Mouse (Mus musculus) embryonic facial prominence, embryonic 15.5 days (tissue): Measurements from ENCODE around the gene Lgr6. TPM values are rescaled to one million over a fixed set of nuclear protein-coding genes. Genes with fewer than 3 reads are reported as not detected.

ENCODE experiments used
- ATAC-seq: fragments of 200-750 bp; cut with Nextera tagmentation; 2 replicates; pipeline ENCODE4 v1.8.0; 2017; ENCODE audit warnings: low read depth, moderate TSS enrichment; ENCODE audit not compliant: insufficient number of reproducible peaks, low FRiP score, low TSS enrichment
- H3K27ac ChIP-seq: fragments of 300-500 bp; sonication (generic); replicated peaks from 2 replicates; pipeline ENCODE4 v1.5.1; 2015; ENCODE audit warnings: mild to moderate bottlenecking, inconsistent platforms
- H3K27me3 ChIP-seq: fragments of 300-500 bp; sonication (generic); 2 replicates; pipeline ENCODE4 v1.6.1; 2015; ENCODE audit warnings: inconsistent platforms
- H3K36me3 ChIP-seq: fragments of 300-500 bp; sonication (generic); 2 replicates; pipeline ENCODE4 v1.6.1; 2015; ENCODE audit warnings: mild to moderate bottlenecking, inconsistent platforms
- H3K4me1 ChIP-seq: fragments of 300-500 bp; sonication (generic); 2 replicates; pipeline ENCODE4 v1.6.1; 2015; ENCODE audit warnings: inconsistent platforms
- H3K4me2 ChIP-seq: fragments of 300-500 bp; sonication (generic); replicated peaks from 2 replicates; pipeline ENCODE4 v1.6.1; 2015; ENCODE audit warnings: mild to moderate bottlenecking, inconsistent platforms
- H3K4me3 ChIP-seq: fragments of 300-500 bp; sonication (generic); replicated peaks from 2 replicates; pipeline ENCODE4 v1.5.1; 2015; ENCODE audit warnings: mild to moderate bottlenecking, inconsistent platforms
- H3K9ac ChIP-seq: fragments of 300-500 bp; sonication (generic); 2 replicates; pipeline ENCODE4 v1.6.1; 2015; ENCODE audit warnings: inconsistent platforms
- H3K9me3 ChIP-seq: fragments of 300-500 bp; sonication (generic); replicated peaks from 2 replicates; pipeline ENCODE4 v1.6.1; 2016; ENCODE audit warnings: inconsistent platforms
- WGBS: fragments of 180-500 bp; shearing (Covaris S2); methylation state at CpG from one replicate; pipeline ENCODE4 v1.1.7; 2015; 5-methylcytosine and 5-hydroxymethylcytosine counted together
- polyA plus RNA-seq: library from polyadenylated mRNA; unstranded; fragments of >200 nt; fragmentation: Nextera tagmentation; extraction: Ambion mirVana; gene quantifications from 2 replicates; pipeline ENCODE4 v1.2.1, GENCODE M21; 2015

Gene Lgr6
- 14.2 and 15.1 TPM in 2 replicates for polyA plus RNA-seq

- H3K4me2 ChIP-seq, result peak within 1 kb of the TSS; percentile 84
- H3K4me3 ChIP-seq, result peak within 1 kb of the TSS; percentile 55
- WGBS, result under 1% methylated on average over 40 of the region's 40 CpGs
- H3K9ac ChIP-seq, result peak within 1 kb of the TSS; percentile 26; the same call in 1 of the 2 replicates
- no peaks in the 10 kb centered on the region for H3K9me3 ChIP-seq
- H3K36me3 ChIP-seq, result no peaks in the 10 kb centered on the region
- peak; percentile 70 for ATAC-seq
- peaks cover 43% of the 10 kb centered on the region for H3K4me1 ChIP-seq
- no peak within 1 kb of the TSS for H3K27ac ChIP-seq
- peaks cover 28% of the 10 kb centered on the region for H3K27me3 ChIP-seq
Measured at GRCm38 (mm10) chr1:135105124-135105523, at the start of gene Lgr6. Gene Lgr6, minus strand, starts transcription at chr1:135105276.

- H3K9ac ChIP-seq, result no peak overlapping the region
- no peaks in the 10 kb centered on the region for H3K27me3 ChIP-seq
- peak overlapping the region; percentile 29 for H3K4me3 ChIP-seq
- H3K9me3 ChIP-seq, result no peaks in the 10 kb centered on the region
- peak overlapping the region; percentile 43 for H3K4me2 ChIP-seq
- peaks cover 36% of the 10 kb centered on the region for H3K4me1 ChIP-seq
- peak overlapping the region; percentile 83 for H3K27ac ChIP-seq
- ATAC-seq, result peak; percentile 26; the same call in 1 of the 2 replicates
- 2% methylated on average over 14 of the region's 14 CpGs for WGBS
- H3K36me3 ChIP-seq, result peaks cover 21% of the 10 kb centered on the region
Measured at GRCm38 (mm10) chr1:135154411-135154959, 49.4 kb upstream of the Lgr6 start.

- ATAC-seq, result no peak
- 20% methylated on average over 13 of the region's 13 CpGs for WGBS
- Histone ChIP-seq H3K36me3 (peaks cover 21% of the 10 kb centered on the region), H3K27ac (peak overlapping the region; percentile 83), H3K4me2 (peak overlapping the region; percentile 43), H3K9me3 (no peaks in the 10 kb centered on the region), H3K9ac (no peak overlapping the region), H3K27me3 (no peaks in the 10 kb centered on the region), H3K4me1 (peaks cover 38% of the 10 kb centered on the region), H3K4me3 (peak overlapping the region; percentile 29)
Measured at GRCm38 (mm10) chr1:135154011-135154410, 48.9 kb upstream of the Lgr6 start.

GRCm38 (mm10) chr1:135148996-135149395 lies 43.9 kb upstream of the Lgr6 start:
- H3K4me2 ChIP-seq, result peak overlapping the region; percentile 76
- no peaks in the 10 kb centered on the region for H3K9me3 ChIP-seq
- 39% methylated on average over 5 of the region's 5 CpGs for WGBS
- peak overlapping the region; percentile 93 for H3K4me3 ChIP-seq
- no peak for ATAC-seq
- no peaks in the 10 kb centered on the region; the same call in 1 of the 2 replicates for H3K27me3 ChIP-seq
- H3K27ac ChIP-seq, result peak overlapping the region; percentile 91
- H3K9ac ChIP-seq, result no peak overlapping the region
- H3K36me3 ChIP-seq, result 0 out of 2 replicates have a peak, but pooled peaks cover 6% of the 10 kb centered on the region
- H3K4me1 ChIP-seq, result peaks cover 43% of the 10 kb centered on the region

- peak overlapping the region; percentile 91 for H3K27ac ChIP-seq
Measured at GRCm38 (mm10) chr1:135148476-135148875, 43.4 kb upstream of the Lgr6 start.

GRCm38 (mm10) chr1:135147702-135148058 lies 42.6 kb upstream of the Lgr6 start:
- peak overlapping the region; percentile 76 for H3K4me2 ChIP-seq
- 3% methylated on average over 7 of the region's 7 CpGs for WGBS
- no peaks in the 10 kb centered on the region; the same call in 1 of the 2 replicates for H3K27me3 ChIP-seq
- peak overlapping the region; percentile 93 for H3K4me3 ChIP-seq
- no peak; the same call in none of the 2 replicates for ATAC-seq
- peaks cover 40% of the 10 kb centered on the region for H3K4me1 ChIP-seq
- H3K36me3 ChIP-seq, result 0 out of 2 replicates have a peak, but pooled peaks cover 5% of the 10 kb centered on the region
- H3K9ac ChIP-seq, result peak overlapping the region; percentile 91
- peak overlapping the region; percentile 91 for H3K27ac ChIP-seq
- no peaks in the 10 kb centered on the region for H3K9me3 ChIP-seq

More at GRCm38 (mm10) chr1:135148476-135148875, 43.4 kb upstream of the Lgr6 start:
- H3K4me2 ChIP-seq, result peak overlapping the region; percentile 76
- peaks cover 41% of the 10 kb centered on the region for H3K4me1 ChIP-seq
- WGBS, result 51% methylated on average over 4 of the region's 4 CpGs
- H3K9ac ChIP-seq, result no peak overlapping the region
- H3K9me3 ChIP-seq, result no peaks in the 10 kb centered on the region
- H3K4me3 ChIP-seq, result peak overlapping the region; percentile 93
- ATAC-seq, result no peak
- H3K36me3 ChIP-seq, result 0 out of 2 replicates have a peak, but pooled peaks cover 6% of the 10 kb centered on the region
- H3K27me3 ChIP-seq, result no peaks in the 10 kb centered on the region; the same call in 1 of the 2 replicates

GRCm38 (mm10) chr1:135146946-135147701 lies 42.0 kb upstream of the Lgr6 start:
- H3K4me1 ChIP-seq, result peaks cover 35% of the 10 kb centered on the region
- under 1% methylated on average over 69 of the region's 69 CpGs for WGBS
- H3K36me3 ChIP-seq, result no peaks in the 10 kb centered on the region
- H3K4me3 ChIP-seq, result peak overlapping the region; percentile 93
- H3K9ac ChIP-seq, result peak overlapping the region; percentile 91
- ATAC-seq, result peak; percentile 60
- H3K4me2 ChIP-seq, result peak overlapping the region; percentile 76
- H3K27me3 ChIP-seq, result no peaks in the 10 kb centered on the region; the same call in 1 of the 2 replicates
- peak overlapping the region; percentile 91 for H3K27ac ChIP-seq
- H3K9me3 ChIP-seq, result no peaks in the 10 kb centered on the region

GRCm38 (mm10) chr1:135146077-135146945 lies 41.2 kb upstream of the Lgr6 start, which contains the start of gene Arl8a:
Gene Arl8a, plus strand, starts transcription at chr1:135146824.
- peak within 1 kb of the TSS; percentile 76 for H3K4me2 ChIP-seq
- peak within 1 kb of the TSS; percentile 91 for H3K9ac ChIP-seq
- no peaks in the 10 kb centered on the region; the same call in 1 of the 2 replicates for H3K27me3 ChIP-seq
- no peaks in the 10 kb centered on the region for H3K36me3 ChIP-seq
- no peaks in the 10 kb centered on the region for H3K9me3 ChIP-seq
- peak; percentile 90 for ATAC-seq
- peak within 1 kb of the TSS; percentile 91 for H3K27ac ChIP-seq
- peaks cover 34% of the 10 kb centered on the region for H3K4me1 ChIP-seq
- peak within 1 kb of the TSS; percentile 93 for H3K4me3 ChIP-seq
- WGBS, result 0% methylated on average over 55 of the region's 78 CpGs

GRCm38 (mm10) chr1:135143940-135144339 lies 38.9 kb upstream of the Lgr6 start:
- peaks cover 18% of the 10 kb centered on the region for H3K4me1 ChIP-seq
- H3K9me3 ChIP-seq, result no peaks in the 10 kb centered on the region
- H3K27ac ChIP-seq, result no peak overlapping the region
- H3K4me3 ChIP-seq, result no peak overlapping the region
- no peak for ATAC-seq
- no peaks in the 10 kb centered on the region for H3K36me3 ChIP-seq
- 82% methylated on average over 2 of the region's 2 CpGs for WGBS
- no peak overlapping the region for H3K4me2 ChIP-seq
- no peaks in the 10 kb centered on the region; the same call in 1 of the 2 replicates for H3K27me3 ChIP-seq
- H3K9ac ChIP-seq, result no peak overlapping the region

GRCm38 (mm10) chr1:135142452-135142851 lies 37.4 kb upstream of the Lgr6 start:
- H3K27ac ChIP-seq, result no peak overlapping the region
- H3K4me1 ChIP-seq, result 0 out of 2 replicates have a peak, but pooled peaks cover 3% of the 10 kb centered on the region
- no peak overlapping the region for H3K4me2 ChIP-seq
- no peak overlapping the region for H3K4me3 ChIP-seq
- WGBS, result 53% methylated on average over 2 of the region's 2 CpGs
- no peaks in the 10 kb centered on the region; the same call in 1 of the 2 replicates for H3K27me3 ChIP-seq
- H3K9ac ChIP-seq, result no peak overlapping the region
- H3K9me3 ChIP-seq, result no peaks in the 10 kb centered on the region
- no peaks in the 10 kb centered on the region for H3K36me3 ChIP-seq
- no peak for ATAC-seq
